Mouse (Mus musculus) T-cell, adult 2 months (primary cell): ENCODE results near the gene Cd80.
"Not testable (repeated sequence)": the region's sequence is repeated elsewhere in the genome, so short reads cannot be mapped to it uniquely, and the experiment has no call there.

Experiments used
- DNase-seq: peaks from one replicate; pipeline ENCODE4 v3.0.0; 2022; ENCODE audit warnings: low spot score

Gene Cd80

GRCm38 (mm10) chr16:38472507-38472873 is 17.1 kb downstream of the Cd80 start:
- no peak for DNase-seq

GRCm38 (mm10) chr16:38473661-38474060 is 18.3 kb downstream of the Cd80 start:
- DNase-seq = no peak

GRCm38 (mm10) chr16:38474677-38475286 is 19.4 kb downstream of the Cd80 start:
- no peak for DNase-seq

DNA sequence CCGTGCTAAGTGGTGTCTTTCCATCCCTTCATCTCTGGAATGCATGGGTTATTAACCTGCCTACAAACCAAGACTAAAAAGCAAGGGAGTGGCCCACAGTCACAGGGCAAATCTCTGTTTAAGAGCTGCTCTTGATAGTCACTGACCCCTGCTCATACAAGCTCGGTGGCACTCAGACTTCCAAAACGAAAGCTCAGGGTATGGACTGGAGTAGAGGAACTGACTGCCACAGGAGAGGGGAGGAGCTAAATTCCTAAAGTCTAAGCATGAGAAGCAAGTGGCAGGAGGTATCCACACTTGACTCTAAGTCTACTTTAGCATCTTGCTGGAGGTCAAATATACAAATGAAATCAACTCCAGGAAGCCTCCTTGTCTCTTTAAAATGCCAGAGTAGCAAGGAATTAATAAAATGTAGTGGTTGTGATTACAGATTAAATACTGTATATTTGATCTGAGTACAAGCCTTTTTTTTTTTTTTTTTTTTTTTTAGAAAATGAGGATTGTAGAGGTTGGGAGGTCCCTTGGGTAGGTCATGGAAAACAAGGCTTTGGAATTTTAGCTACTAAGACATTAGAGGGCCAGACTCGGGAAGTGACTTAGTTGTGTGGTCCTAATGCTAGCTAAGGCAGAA is 20.4 kb downstream of the Cd80 start:
- DNase-seq = no peak

- DNase-seq = peak; percentile 47
Observed at GRCm38 (mm10) chr16:38476312-38477240, 21.2 kb downstream of the Cd80 start.

GRCm38 (mm10) chr16:38477241-38477608 is 21.9 kb downstream of the Cd80 start:
- not testable (repeated sequence) for DNase-seq

DNA sequence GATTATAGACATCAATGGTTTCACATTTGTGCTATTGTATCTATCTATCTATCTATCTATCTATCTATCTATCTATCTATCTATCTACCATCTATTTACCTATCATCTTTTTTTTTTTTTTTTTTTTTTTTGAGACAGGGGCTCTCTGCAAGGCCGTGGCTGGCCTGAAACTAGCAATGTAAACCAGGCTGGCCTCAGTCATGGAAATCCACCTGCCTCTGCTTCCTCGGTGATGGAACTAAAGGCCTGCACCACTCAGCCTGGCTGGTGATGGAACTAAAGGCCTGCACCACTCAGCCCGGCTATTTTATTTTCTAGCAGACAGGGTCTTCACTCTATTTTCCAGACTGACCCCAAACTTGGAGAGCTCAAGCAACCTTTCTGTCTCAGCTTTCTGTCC is 22.9 kb downstream of the Cd80 start:
- no peak for DNase-seq

DNA sequence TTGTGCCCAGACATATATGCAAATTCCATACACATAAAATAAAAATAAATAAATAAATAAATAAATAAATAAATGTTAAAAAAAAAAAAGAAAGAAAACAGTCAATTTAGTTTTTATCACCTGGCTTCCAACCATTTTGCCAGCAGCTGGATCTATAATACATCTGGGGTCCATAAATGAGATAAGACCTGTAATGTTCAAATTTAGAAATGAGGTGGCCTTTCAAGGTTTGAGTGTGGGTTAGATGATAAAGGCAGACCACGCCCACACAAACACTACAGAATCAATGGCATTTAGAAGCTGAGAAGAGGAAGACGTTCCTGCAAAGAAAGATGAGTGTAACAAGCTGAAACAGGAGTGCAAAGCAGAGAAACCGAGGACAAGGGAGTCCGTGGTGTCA is 26.0 kb downstream of the Cd80 start:
- DNase-seq = no peak

- peak; percentile 24 for DNase-seq
Observed at GRCm38 (mm10) chr16:38482780-38483562, 27.6 kb downstream of the Cd80 start.

DNA sequence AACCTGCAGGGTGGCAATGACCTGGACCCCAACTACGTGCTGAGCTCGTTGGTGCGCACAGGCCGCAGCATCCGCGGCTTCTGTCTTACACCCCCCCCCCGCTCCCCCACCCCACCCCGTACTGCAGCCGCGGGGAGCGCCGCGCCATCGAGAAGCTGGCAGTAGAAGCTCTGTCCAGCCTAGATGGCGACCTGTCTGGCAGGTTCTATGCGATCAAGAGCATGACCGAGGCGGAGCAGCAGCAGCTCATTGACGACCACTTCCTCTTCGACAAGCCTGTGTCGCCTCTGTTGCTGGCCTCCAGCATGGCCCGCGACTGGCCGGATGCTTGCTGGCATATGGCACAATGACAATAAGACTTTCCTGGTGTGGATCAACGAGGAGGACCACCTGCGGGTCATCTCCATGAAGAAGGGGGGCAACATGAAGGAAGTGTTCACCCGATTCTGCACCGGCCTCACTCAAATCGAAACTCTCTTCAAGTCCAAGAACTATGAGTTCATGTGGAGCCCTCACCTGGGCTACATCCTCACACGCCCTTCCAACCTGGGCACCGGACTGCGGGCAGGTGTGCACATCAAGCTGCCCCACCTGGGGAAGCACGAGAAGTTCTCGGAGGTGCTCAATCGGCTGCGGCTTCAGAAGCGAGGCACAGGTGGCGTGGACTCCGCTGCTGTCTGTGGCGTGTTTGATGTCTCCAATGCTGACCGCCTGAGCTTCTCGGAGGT is 28.4 kb downstream of the Cd80 start:
- peak; percentile 3 for DNase-seq

GRCm38 (mm10) chr16:38492551-38492950 is 37.2 kb downstream of the Cd80 start:
- no peak for DNase-seq

GRCm38 (mm10) chr16:38493890-38494289 is 38.5 kb downstream of the Cd80 start:
- no peak for DNase-seq

- DNase-seq = no peak
Observed at GRCm38 (mm10) chr16:38496604-38497140, 41.3 kb downstream of the Cd80 start.

DNA sequence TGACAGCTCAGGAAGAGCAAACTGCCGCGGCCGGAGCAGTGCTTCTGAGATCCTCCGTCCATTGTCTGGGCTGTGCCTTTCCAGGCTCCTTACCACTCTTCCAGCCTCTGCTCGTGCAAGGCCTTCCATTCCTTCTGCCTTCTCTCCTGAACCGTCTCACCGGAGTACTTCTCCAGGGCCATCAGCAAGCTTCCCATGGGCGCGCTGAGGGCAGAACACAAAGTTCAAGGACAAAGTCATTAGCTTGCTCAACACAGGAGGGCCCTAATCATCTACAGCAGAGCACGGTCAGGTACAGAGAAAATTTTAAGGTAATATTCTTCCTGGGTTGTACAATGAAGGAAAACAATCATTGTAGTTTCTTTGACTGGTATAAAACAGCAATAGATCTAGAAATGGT is 47.1 kb downstream of the Cd80 start:
- DNase-seq = no peak

DNA sequence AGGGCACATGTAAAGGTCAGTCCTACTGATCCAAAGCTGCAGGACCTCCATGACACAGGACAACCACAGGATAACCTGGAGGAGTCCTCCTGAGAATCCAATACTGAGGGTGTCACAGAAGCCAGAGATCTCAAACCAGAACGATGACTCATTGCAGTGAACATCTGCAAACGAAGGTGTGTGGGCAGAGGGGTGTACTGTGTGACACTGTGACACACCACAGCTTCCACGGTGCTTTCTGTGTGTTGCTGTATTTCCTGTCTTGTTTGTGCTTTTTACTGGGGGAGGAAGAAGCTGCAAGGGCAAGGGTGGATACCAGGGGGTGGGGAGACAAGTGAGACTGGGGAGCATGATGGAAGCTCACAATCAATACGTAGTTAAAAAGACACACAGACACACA is 48.2 kb downstream of the Cd80 start:
- DNase-seq = no peak

DNA sequence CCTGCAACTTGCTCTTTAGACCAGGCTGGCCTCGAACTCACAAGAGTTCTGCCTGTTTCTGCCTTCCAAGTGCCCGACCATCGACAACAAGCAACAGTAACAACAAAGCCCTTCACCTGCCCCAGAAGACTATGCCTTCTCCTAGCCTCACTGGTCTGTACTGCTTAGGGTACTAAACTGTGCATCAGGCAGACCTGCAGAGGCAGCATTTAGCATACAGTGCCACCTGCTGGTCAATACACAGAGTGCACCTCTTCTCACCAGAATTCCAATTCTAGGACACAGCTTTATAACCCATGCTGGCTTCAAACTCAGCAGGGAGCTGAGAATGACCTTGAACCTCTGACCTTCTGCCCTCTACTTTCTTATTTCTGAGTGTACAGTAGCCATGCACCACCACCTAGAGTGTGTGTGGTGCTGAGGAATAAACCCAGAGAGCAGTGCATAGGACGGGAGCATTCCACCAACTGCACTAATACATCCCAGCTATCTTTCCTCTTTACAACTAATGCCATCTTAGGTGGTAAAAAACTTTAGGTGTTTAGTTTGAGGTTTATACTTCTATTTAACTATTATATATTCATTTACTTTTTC is 50.8 kb downstream of the Cd80 start:
- peak; percentile 54 for DNase-seq

DNA sequence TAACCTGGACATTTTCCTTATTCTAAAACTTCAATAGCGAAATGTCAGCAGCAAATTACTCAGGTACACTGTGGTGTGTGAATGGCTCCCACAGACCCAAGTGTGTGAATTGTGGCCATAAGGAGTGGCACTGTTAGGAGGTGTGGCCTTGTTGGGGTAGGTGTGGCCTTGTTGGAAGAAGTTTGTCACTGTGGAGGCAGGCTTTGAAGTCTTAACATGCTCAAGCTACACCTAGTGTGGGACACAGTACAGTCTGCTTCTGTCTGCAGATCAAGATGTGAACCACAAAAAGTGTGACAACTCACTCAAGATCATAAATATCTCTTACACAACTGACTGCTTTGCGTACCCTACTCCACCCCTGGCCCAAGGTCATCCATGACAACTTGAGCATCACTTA is 55.5 kb downstream of the Cd80 start:
- DNase-seq = no peak

- no peak for DNase-seq
Observed at GRCm38 (mm10) chr16:38519140-38519539, 63.8 kb downstream of the Cd80 start.

GRCm38 (mm10) chr16:38521211-38521987 is 66.0 kb downstream of the Cd80 start:
- DNase-seq = no peak
